Mouse (Mus musculus) hindbrain, embryonic 10.5 days (tissue): ENCODE results near the gene Tnks2. TPM values are rescaled to one million over a fixed set of nuclear protein-coding genes. Genes with fewer than 3 reads are reported as not detected.

Source experiments
- DNase-seq: peaks from one replicate; pipeline ENCODE4 v3.0.0-alpha.2; 2017; ENCODE audit warnings: low spot score
- H3K27ac ChIP-seq: fragments of 300-500 bp; sonication (generic); 2 replicates; pipeline ENCODE4 v1.5.1; 2016; ENCODE audit warnings: mild to moderate bottlenecking, moderate library complexity
- H3K27me3 ChIP-seq: fragments of 300-500 bp; sonication (generic); 2 replicates; pipeline ENCODE4 v1.6.1; 2016; ENCODE audit warnings: mild to moderate bottlenecking; ENCODE audit not compliant: poor library complexity, insufficient read depth, severe bottlenecking
- H3K36me3 ChIP-seq: fragments of 300-500 bp; sonication (generic); 2 replicates; pipeline ENCODE4 v1.6.1; 2016; ENCODE audit warnings: mild to moderate bottlenecking, moderate library complexity
- H3K4me1 ChIP-seq: fragments of 300-500 bp; sonication (generic); replicated peaks from 2 replicates; pipeline ENCODE4 v1.6.1; 2016; ENCODE audit warnings: mild to moderate bottlenecking
- H3K4me3 ChIP-seq: fragments of 300-500 bp; sonication (generic); 2 replicates; pipeline ENCODE4 v1.5.1; 2016; ENCODE audit warnings: mild to moderate bottlenecking, moderate library complexity
- H3K9me3 ChIP-seq: fragments of 300-500 bp; sonication (generic); 2 replicates; pipeline ENCODE4 v1.6.1; 2016; ENCODE audit warnings: mild to moderate bottlenecking, moderate library complexity
- WGBS: fragments of 180-500 bp; shearing (Covaris S2); methylation state at CpG from one replicate; pipeline ENCODE4 v1.1.7; 2016; 5-methylcytosine and 5-hydroxymethylcytosine counted together
- polyA plus RNA-seq: library from polyadenylated mRNA; unstranded; fragments of >200 nt; fragmentation: Nextera tagmentation; extraction: Ambion mirVana; gene quantifications from 2 replicates; pipeline ENCODE4 v1.2.1, GENCODE M21; 2016

Gene Tnks2
- polyA plus RNA-seq = 53.6 and 58.3 TPM in 2 replicates

DNA sequence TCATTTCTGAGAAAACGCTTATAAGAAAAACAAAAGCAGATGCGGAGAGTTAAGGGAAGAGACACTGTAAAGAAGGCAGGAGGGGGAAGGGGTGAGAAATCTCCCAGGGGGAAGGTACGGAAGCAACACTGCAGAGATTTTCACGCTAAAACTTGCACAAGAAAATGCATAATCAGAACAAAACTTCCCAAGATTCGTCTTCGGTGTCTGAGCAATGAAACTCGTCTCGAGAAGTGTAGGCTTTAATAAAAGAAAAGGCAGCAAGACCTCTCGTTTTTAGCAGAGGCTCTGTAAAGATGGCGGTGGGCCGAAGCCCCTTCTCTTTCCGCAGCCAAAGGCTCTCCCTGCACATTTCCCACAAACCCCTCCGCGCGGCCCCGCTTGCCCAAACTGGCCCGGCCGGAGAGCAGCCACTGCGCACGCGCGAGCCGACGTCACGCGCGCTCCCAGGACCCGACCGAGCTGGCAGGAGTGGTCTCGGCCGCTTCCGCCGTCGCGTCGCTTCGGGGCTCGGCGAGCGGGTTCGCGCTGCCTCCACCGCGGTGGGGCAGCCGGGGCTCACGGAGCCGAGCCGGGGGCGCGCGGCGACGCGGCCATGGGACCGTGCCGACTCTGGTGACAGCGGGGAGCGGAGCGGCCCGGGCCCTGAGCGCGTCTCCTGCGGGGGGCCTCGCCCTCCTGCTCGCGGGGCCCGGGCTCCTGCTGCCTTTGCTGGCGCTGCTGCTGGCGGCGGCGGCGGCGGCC, at the start of gene Tnks2:
Gene Tnks2, plus strand, starts transcription at position 445 of the 744 bp plus-strand sequence.
- peak within 1 kb of the TSS; percentile 99 for H3K27ac ChIP-seq
- peak within 1 kb of the TSS; percentile 96 for H3K4me3 ChIP-seq
- WGBS = under 1% methylated on average over 72 of the region's 73 CpGs
- no peaks in the 10 kb centered on the region for H3K27me3 ChIP-seq
- DNase-seq = peak; percentile 98
- peaks cover 23% of the 10 kb centered on the region for H3K4me1 ChIP-seq
- H3K36me3 ChIP-seq = peaks cover 12% of the 10 kb centered on the region
- H3K9me3 ChIP-seq = no peaks in the 10 kb centered on the region

DNA sequence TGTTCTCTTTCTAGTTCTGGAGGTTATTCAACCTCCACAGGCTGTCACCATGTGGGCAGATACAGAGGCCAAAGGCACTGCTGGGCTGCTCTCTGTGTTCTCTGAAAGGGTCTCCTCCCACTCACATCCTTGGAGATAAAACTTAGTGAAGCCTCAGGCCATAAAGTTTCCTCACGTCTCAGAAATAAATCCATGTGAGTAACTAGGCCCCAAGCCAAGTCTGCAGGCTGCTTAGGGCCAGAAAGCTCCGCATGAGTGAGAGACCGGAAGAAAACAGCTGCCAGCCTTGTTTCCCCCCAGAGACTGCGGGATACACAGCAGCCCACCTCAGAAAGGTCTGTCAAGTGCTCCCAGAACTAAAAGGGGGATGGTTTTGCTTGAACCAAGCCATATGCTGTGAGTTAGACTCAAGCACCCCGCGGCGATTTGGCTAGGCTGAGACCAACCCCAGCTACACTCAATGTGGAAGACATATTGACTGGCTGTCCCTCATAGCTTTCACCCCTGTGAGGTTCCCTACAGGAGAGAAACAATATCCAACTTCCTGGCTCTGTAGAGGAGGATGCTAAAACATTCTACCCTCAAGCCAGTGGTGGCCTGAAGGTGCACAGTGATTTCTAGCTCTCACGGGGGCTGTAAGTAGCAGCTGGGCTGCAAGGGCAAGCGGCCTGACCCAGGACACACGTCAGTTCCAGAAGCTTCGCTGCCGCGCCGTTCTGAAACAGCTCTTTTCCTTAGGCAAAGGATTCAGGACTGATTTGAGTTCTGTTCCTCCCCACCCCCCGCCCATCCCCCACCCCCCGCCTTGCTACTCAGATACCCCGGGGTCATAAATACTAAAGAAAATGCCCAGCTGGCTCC, 43.9 kb upstream of the Tnks2 start:
- Histone ChIP-seq H3K4me3 (no peak overlapping the region), H3K4me1 (peaks cover 8% of the 10 kb centered on the region; the same call in 1 of the 2 replicates), H3K27ac (no peak overlapping the region), H3K36me3 (no peaks in the 10 kb centered on the region), H3K9me3 (no peaks in the 10 kb centered on the region), H3K27me3 (no peaks in the 10 kb centered on the region)
- no peak for DNase-seq
- 75% methylated on average over 17 of the region's 17 CpGs for WGBS

- Histone ChIP-seq H3K27ac (no peak overlapping the region), H3K4me3 (no peak overlapping the region), H3K4me1 (peaks cover 8% of the 10 kb centered on the region; the same call in 1 of the 2 replicates), H3K9me3 (no peaks in the 10 kb centered on the region), H3K36me3 (no peaks in the 10 kb centered on the region), H3K27me3 (no peaks in the 10 kb centered on the region)
- 89% methylated on average over 8 of the region's 8 CpGs for WGBS
- no peak for DNase-seq
Measured at GRCm38 (mm10) chr19:36792589-36792988, 41.4 kb upstream of the Tnks2 start.

DNA sequence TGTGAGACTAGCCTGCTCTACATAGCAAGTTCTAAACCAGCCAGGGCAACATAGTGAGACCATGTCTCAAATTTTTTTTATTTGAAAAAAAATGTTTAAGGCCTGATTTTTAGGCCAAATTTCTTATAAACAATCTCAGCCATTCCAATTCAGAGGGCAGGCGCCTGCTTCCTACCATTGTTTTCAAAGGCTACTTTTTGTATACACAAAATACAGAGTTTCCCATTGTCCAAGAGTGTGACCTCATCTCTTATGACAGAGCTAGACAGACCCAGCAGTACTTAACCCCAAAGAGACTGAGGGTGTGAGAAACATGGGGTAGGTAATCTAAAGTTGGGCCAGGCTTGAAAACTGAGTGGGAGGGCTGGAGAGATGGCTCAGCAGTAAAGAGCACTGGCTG, 40.6 kb upstream of the Tnks2 start:
- no peaks in the 10 kb centered on the region for H3K36me3 ChIP-seq
- no peak for DNase-seq
- H3K27ac ChIP-seq = no peak overlapping the region
- no peaks in the 10 kb centered on the region for H3K9me3 ChIP-seq
- H3K4me3 ChIP-seq = no peak overlapping the region
- no peaks in the 10 kb centered on the region for H3K27me3 ChIP-seq
- H3K4me1 ChIP-seq = peaks cover 8% of the 10 kb centered on the region; the same call in 1 of the 2 replicates
- WGBS = 83% methylated on average over 1 of the region's 1 CpGs

- no peaks in the 10 kb centered on the region for H3K27me3 ChIP-seq
- H3K36me3 ChIP-seq = no peaks in the 10 kb centered on the region
- WGBS = 97% methylated on average over 4 of the region's 4 CpGs
Measured at GRCm38 (mm10) chr19:36794008-36794407, 40.0 kb upstream of the Tnks2 start.

GRCm38 (mm10) chr19:36795277-36795676, 38.8 kb upstream of the Tnks2 start:
- Histone ChIP-seq H3K36me3 (no peaks in the 10 kb centered on the region), H3K9me3 (no peaks in the 10 kb centered on the region), H3K27me3 (no peaks in the 10 kb centered on the region), H3K27ac (no peak overlapping the region), H3K4me3 (no peak overlapping the region), H3K4me1 (peaks cover 7% of the 10 kb centered on the region; the same call in 1 of the 2 replicates)
- no peak for DNase-seq
- WGBS = 81% methylated on average over 3 of the region's 3 CpGs

More at GRCm38 (mm10) chr19:36794008-36794407, 40.0 kb upstream of the Tnks2 start:
- H3K4me3 ChIP-seq = no peak overlapping the region
- no peak overlapping the region for H3K27ac ChIP-seq
- peaks cover 9% of the 10 kb centered on the region; the same call in 1 of the 2 replicates for H3K4me1 ChIP-seq
- no peaks in the 10 kb centered on the region for H3K9me3 ChIP-seq
- DNase-seq = no peak

- no peak for DNase-seq
- WGBS = 76% methylated on average over 9 of the region's 9 CpGs
- no peaks in the 10 kb centered on the region for H3K36me3 ChIP-seq
- H3K27me3 ChIP-seq = no peaks in the 10 kb centered on the region
- H3K4me1 ChIP-seq = peaks cover 3% of the 10 kb centered on the region; the same call in 1 of the 2 replicates
- H3K4me3 ChIP-seq = no peak overlapping the region
- no peaks in the 10 kb centered on the region for H3K9me3 ChIP-seq
- no peak overlapping the region for H3K27ac ChIP-seq
Measured at GRCm38 (mm10) chr19:36796931-36797330, 37.1 kb upstream of the Tnks2 start.

- Histone ChIP-seq H3K27me3 (no peaks in the 10 kb centered on the region), H3K4me3 (no peak overlapping the region), H3K36me3 (no peaks in the 10 kb centered on the region), H3K4me1 (peaks cover 3% of the 10 kb centered on the region; the same call in 1 of the 2 replicates), H3K27ac (no peak overlapping the region), H3K9me3 (peaks cover 5% of the 10 kb centered on the region; the same call in 1 of the 2 replicates)
- no peak for DNase-seq
- WGBS = 88% methylated on average over 7 of the region's 7 CpGs
Measured at GRCm38 (mm10) chr19:36800288-36800687, 33.7 kb upstream of the Tnks2 start.

- Histone ChIP-seq H3K4me3 (no peak overlapping the region), H3K9me3 (peaks cover 5% of the 10 kb centered on the region; the same call in 1 of the 2 replicates), H3K36me3 (no peaks in the 10 kb centered on the region), H3K27me3 (no peaks in the 10 kb centered on the region), H3K4me1 (peaks cover 3% of the 10 kb centered on the region; the same call in 1 of the 2 replicates), H3K27ac (no peak overlapping the region)
- WGBS = 86% methylated on average over 9 of the region's 9 CpGs
- DNase-seq = no peak
Measured at GRCm38 (mm10) chr19:36801856-36802641, 32.0 kb upstream of the Tnks2 start.

- 89% methylated on average over 8 of the region's 8 CpGs for WGBS
- Histone ChIP-seq H3K27ac (no peak overlapping the region), H3K27me3 (no peaks in the 10 kb centered on the region), H3K4me3 (no peak overlapping the region), H3K9me3 (peaks cover 5% of the 10 kb centered on the region; the same call in 1 of the 2 replicates), H3K36me3 (no peaks in the 10 kb centered on the region), H3K4me1 (peaks cover 3% of the 10 kb centered on the region; the same call in 1 of the 2 replicates)
- no peak for DNase-seq
Measured at GRCm38 (mm10) chr19:36803403-36803802, 30.6 kb upstream of the Tnks2 start.

GRCm38 (mm10) chr19:36806842-36807241, 27.2 kb upstream of the Tnks2 start:
- 81% methylated on average over 2 of the region's 2 CpGs for WGBS
- Histone ChIP-seq H3K9me3 (peaks cover 5% of the 10 kb centered on the region; the same call in 1 of the 2 replicates), H3K4me3 (no peak overlapping the region), H3K36me3 (no peaks in the 10 kb centered on the region), H3K27ac (no peak overlapping the region), H3K27me3 (no peaks in the 10 kb centered on the region), H3K4me1 (0 out of 2 replicates have a peak, but pooled peaks cover 4% of the 10 kb centered on the region)
- no peak for DNase-seq

GRCm38 (mm10) chr19:36808426-36809105, 25.5 kb upstream of the Tnks2 start:
- no peak overlapping the region for H3K27ac ChIP-seq
- H3K4me3 ChIP-seq = no peak overlapping the region
- no peak for DNase-seq
- H3K9me3 ChIP-seq = no peaks in the 10 kb centered on the region
- no peaks in the 10 kb centered on the region for H3K27me3 ChIP-seq
- no peaks in the 10 kb centered on the region for H3K36me3 ChIP-seq
- 0 out of 2 replicates have a peak, but pooled peaks cover 7% of the 10 kb centered on the region for H3K4me1 ChIP-seq
- 61% methylated on average over 21 of the region's 21 CpGs for WGBS
